Mouse (Mus musculus): ENCODE data around the gene BC048562. TPM values are rescaled to one million over a fixed set of nuclear protein-coding genes. Genes with fewer than 3 reads are reported as not detected.
A peak's percentile ranks its signal among the peaks of the same experiment; 100 is the strongest.

Gene BC048562
- polyA plus RNA-seq, 1 experiment from 2014 or later, result not detected

GRCm38 (mm10) chr9:108451519-108452160, 15.4 kb downstream of the BC048562 start:
- Histone ChIP-seq H3K4me3 (replicated peaks) (peak overlapping the region; percentile 62), H3K9ac (peak overlapping the region; percentile 68), H3K9me3 (replicated peaks) (no peaks in the 10 kb centered on the region), H3K27me3 (no peaks in the 10 kb centered on the region), H3K36me3 (peaks cover 13% of the 10 kb centered on the region; the same call in 1 of the 2 replicates), H3K4me1 (peaks cover 51% of the 10 kb centered on the region), H3K27ac (replicated peaks) (peak overlapping the region; percentile 91), H3K4me2 (replicated peaks) (peak overlapping the region; percentile 86)
- ATAC-seq (ENCODE audit: insufficient number of reproducible peaks, low FRiP score, low TSS enrichment, low read depth), result no peak
- 42% methylated on average over 6 of the region's 6 CpGs for whole genome bisulfite sequencing

GRCm38 (mm10) chr9:108452291-108452906, 16.1 kb downstream of the BC048562 start:
- under 1% methylated on average over 40 of the region's 40 CpGs for WGBS

GRCm38 (mm10) chr9:108452911-108453310, 16.6 kb downstream of the BC048562 start:
- 11% methylated on average over 6 of the region's 6 CpGs for WGBS
- peak overlapping the region; percentile 62 for H3K4me3 ChIP-seq (replicated peaks)

More at GRCm38 (mm10) chr9:108452291-108452906, 16.1 kb downstream of the BC048562 start:
- Histone ChIP-seq H3K4me2 (replicated peaks) (peak overlapping the region; percentile 86), H3K4me3 (replicated peaks) (peak overlapping the region; percentile 62), H3K27ac (replicated peaks) (peak overlapping the region; percentile 91), H3K9me3 (replicated peaks) (no peaks in the 10 kb centered on the region), H3K27me3 (no peaks in the 10 kb centered on the region), H3K4me1 (peaks cover 51% of the 10 kb centered on the region), H3K9ac (peak overlapping the region; percentile 68), H3K36me3 (peaks cover 13% of the 10 kb centered on the region; the same call in 1 of the 2 replicates)
- peak; percentile 90 for ATAC-seq (ENCODE audit: insufficient number of reproducible peaks, low FRiP score, low TSS enrichment, low read depth)

DNA sequence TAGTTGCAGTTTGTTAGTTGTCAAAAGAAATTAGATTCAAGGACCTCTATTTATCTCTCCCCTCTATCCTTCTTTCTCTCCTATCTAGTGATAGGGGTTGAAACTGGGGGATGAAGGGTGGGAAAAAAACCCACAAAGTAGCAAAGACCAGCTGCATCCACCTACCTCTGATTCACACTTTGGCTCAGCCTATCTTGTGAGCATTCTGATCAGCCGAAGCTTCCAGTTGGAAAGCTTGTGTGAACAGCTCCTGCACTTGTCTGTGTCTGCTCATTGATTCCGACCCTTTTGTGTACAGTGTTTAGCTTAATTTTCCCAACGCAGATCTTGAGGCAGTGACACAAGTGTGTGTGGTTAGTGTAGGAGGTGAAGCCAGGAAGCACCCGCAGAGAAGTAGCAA, 17.2 kb downstream of the BC048562 start:
- Histone ChIP-seq H3K4me2 (replicated peaks) (peak overlapping the region; percentile 86), H3K9me3 (replicated peaks) (no peaks in the 10 kb centered on the region), H3K9ac (no peak overlapping the region), H3K27me3 (no peaks in the 10 kb centered on the region), H3K27ac (replicated peaks) (peak overlapping the region; percentile 91), H3K36me3 (peaks cover 3% of the 10 kb centered on the region; the same call in 1 of the 2 replicates), H3K4me3 (replicated peaks) (peak overlapping the region; percentile 62), H3K4me1 (peaks cover 51% of the 10 kb centered on the region)
- ATAC-seq (ENCODE audit: insufficient number of reproducible peaks, low FRiP score, low TSS enrichment, low read depth), result no peak
- 46% methylated on average over 4 of the region's 4 CpGs for WGBS

More at GRCm38 (mm10) chr9:108452911-108453310, 16.6 kb downstream of the BC048562 start:
- no peaks in the 10 kb centered on the region for H3K9me3 ChIP-seq (replicated peaks)
- peak overlapping the region; percentile 86 for H3K4me2 ChIP-seq (replicated peaks)
- H3K4me1 ChIP-seq, result peaks cover 51% of the 10 kb centered on the region
- no peaks in the 10 kb centered on the region for H3K27me3 ChIP-seq
- no peak for ATAC-seq (ENCODE audit: insufficient number of reproducible peaks, low FRiP score, low TSS enrichment, low read depth)
- peaks cover 9% of the 10 kb centered on the region; the same call in 1 of the 2 replicates for H3K36me3 ChIP-seq
- peak overlapping the region; percentile 68 for H3K9ac ChIP-seq
- peak overlapping the region; percentile 91 for H3K27ac ChIP-seq (replicated peaks)

- 91% methylated on average over 6 of the region's 6 CpGs for WGBS
- H3K4me2 ChIP-seq (replicated peaks), result no peak overlapping the region
- no peak for ATAC-seq (ENCODE audit: insufficient number of reproducible peaks, low FRiP score, low TSS enrichment, low read depth)
- H3K9me3 ChIP-seq (replicated peaks), result no peaks in the 10 kb centered on the region
- no peak overlapping the region for H3K27ac ChIP-seq (replicated peaks)
- H3K27me3 ChIP-seq, result no peaks in the 10 kb centered on the region
- peaks cover 47% of the 10 kb centered on the region for H3K4me1 ChIP-seq
- no peak overlapping the region for H3K9ac ChIP-seq
- no peaks in the 10 kb centered on the region for H3K36me3 ChIP-seq
- H3K4me3 ChIP-seq (replicated peaks), result no peak overlapping the region
Measured at GRCm38 (mm10) chr9:108454429-108454828, 18.1 kb downstream of the BC048562 start.

- WGBS, result 72% methylated on average over 12 of the region's 12 CpGs
- no peak for ATAC-seq (ENCODE audit: insufficient number of reproducible peaks, low FRiP score, low TSS enrichment, low read depth)
- no peak overlapping the region for H3K9ac ChIP-seq
Measured at GRCm38 (mm10) chr9:108455747-108456571, 19.7 kb downstream of the BC048562 start.

DNA sequence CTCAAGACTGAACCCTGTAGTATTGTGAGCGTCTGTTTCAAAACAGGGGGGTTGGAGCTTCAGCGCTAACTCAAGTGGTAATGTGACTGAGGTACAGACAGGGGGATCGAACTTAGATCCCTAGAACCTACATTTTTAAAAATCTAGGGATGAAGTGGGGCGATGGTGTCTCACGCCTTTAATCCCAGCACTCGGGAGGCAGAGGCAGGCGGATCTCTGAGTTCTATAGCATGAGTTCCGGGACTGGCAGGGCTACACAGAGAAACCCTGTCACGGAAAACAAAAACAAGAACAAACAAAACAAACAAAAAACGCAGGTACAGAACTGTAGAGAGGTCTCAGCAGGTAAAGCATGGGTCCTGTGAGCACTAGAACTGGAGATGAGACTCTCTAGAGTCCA, 20.7 kb downstream of the BC048562 start:
- no peak for ATAC-seq (ENCODE audit: insufficient number of reproducible peaks, low FRiP score, low TSS enrichment, low read depth)
- Histone ChIP-seq H3K4me1 (peaks cover 39% of the 10 kb centered on the region), H3K4me2 (replicated peaks) (no peak overlapping the region), H3K4me3 (replicated peaks) (no peak overlapping the region), H3K27me3 (no peaks in the 10 kb centered on the region), H3K36me3 (0 out of 2 replicates have a peak, but pooled peaks cover 1% of the 10 kb centered on the region), H3K9me3 (replicated peaks) (no peaks in the 10 kb centered on the region), H3K9ac (no peak overlapping the region), H3K27ac (replicated peaks) (no peak overlapping the region)
- WGBS, result 88% methylated on average over 10 of the region's 10 CpGs

More at GRCm38 (mm10) chr9:108455747-108456571, 19.7 kb downstream of the BC048562 start:
- Histone ChIP-seq H3K27me3 (no peaks in the 10 kb centered on the region), H3K4me2 (replicated peaks) (no peak overlapping the region), H3K27ac (replicated peaks) (no peak overlapping the region), H3K36me3 (no peaks in the 10 kb centered on the region), H3K9me3 (replicated peaks) (no peaks in the 10 kb centered on the region), H3K4me1 (peaks cover 39% of the 10 kb centered on the region), H3K4me3 (replicated peaks) (no peak overlapping the region)

GRCm38 (mm10) chr9:108459939-108460318, 23.6 kb downstream of the BC048562 start:
- Histone ChIP-seq H3K4me3 (replicated peaks) (peak overlapping the region; percentile 92), H3K9ac (no peak overlapping the region), H3K4me1 (peaks cover 20% of the 10 kb centered on the region), H3K9me3 (replicated peaks) (no peaks in the 10 kb centered on the region), H3K4me2 (replicated peaks) (peak overlapping the region; percentile 66), H3K27ac (replicated peaks) (peak overlapping the region; percentile 94), H3K36me3 (peaks cover 28% of the 10 kb centered on the region), H3K27me3 (no peaks in the 10 kb centered on the region)
- ATAC-seq (ENCODE audit: insufficient number of reproducible peaks, low FRiP score, low TSS enrichment, low read depth), result no peak
- WGBS, result 74% methylated on average over 1 of the region's 1 CpGs

- H3K4me3 ChIP-seq (replicated peaks), result peak within 1 kb of the TSS; percentile 92
- peak; percentile 78 for ATAC-seq (ENCODE audit: insufficient number of reproducible peaks, low FRiP score, low TSS enrichment, low read depth)
- H3K27me3 ChIP-seq, result no peaks in the 10 kb centered on the region
- peak within 1 kb of the TSS; percentile 94 for H3K27ac ChIP-seq (replicated peaks)
- H3K4me1 ChIP-seq, result peaks cover 20% of the 10 kb centered on the region
- H3K9ac ChIP-seq, result peak within 1 kb of the TSS; percentile 81
- H3K4me2 ChIP-seq (replicated peaks), result peak within 1 kb of the TSS; percentile 66
- H3K36me3 ChIP-seq, result peaks cover 34% of the 10 kb centered on the region
- under 1% methylated on average over 52 of the region's 52 CpGs for WGBS
- no peaks in the 10 kb centered on the region for H3K9me3 ChIP-seq (replicated peaks)
Measured at GRCm38 (mm10) chr9:108460319-108461178, 24.3 kb downstream of the BC048562 start, which contains the start of gene Ccdc71. Ccdc71 (plus strand) TSS chr9:108460527.

DNA sequence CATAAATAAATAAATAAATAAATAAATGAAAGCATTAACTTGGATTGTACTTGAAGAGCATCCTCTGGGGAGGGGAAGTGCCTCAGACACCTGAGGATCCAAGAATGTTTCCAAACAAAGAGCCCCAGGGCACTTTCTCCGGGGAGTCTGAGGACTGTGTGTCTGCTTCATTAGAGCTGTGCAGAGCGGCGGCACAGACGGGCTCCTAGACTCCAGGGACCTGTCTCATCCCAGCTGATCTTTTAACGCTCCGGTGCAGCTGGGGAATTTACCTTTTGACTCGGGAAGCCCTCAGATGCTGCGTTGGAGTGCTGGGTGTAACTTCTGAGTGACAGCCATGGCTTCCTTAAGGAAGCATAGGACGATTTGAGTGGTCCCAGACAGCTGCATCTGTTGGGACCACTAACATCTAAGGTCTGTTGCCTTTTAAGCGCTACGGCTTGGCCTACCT, 24.9 kb downstream of the BC048562 start, which contains the start of gene Klhdc8b:
Gene Klhdc8b (minus strand): TSS at position 401 of the 451 bp plus-strand sequence.
- peak within 1 kb of the TSS; percentile 94 for H3K27ac ChIP-seq (replicated peaks)
- peaks cover 20% of the 10 kb centered on the region for H3K4me1 ChIP-seq
- peaks cover 41% of the 10 kb centered on the region for H3K36me3 ChIP-seq
- peak within 1 kb of the TSS; percentile 66 for H3K4me2 ChIP-seq (replicated peaks)
- no peaks in the 10 kb centered on the region for H3K27me3 ChIP-seq
- peak; percentile 35; the same call in 1 of the 2 replicates for ATAC-seq (ENCODE audit: insufficient number of reproducible peaks, low FRiP score, low TSS enrichment, low read depth)
- peak within 1 kb of the TSS; percentile 92 for H3K4me3 ChIP-seq (replicated peaks)
- peak within 1 kb of the TSS; percentile 81 for H3K9ac ChIP-seq
- no peaks in the 10 kb centered on the region for H3K9me3 ChIP-seq (replicated peaks)
- WGBS, result 15% methylated on average over 11 of the region's 11 CpGs
